Mouse (Mus musculus): ENCODE measurements around the gene Tnks2.

Gene Tnks2

GRCm38 (mm10) chr19:36897778-36898177 is 63.7 kb downstream of the Tnks2 start:
- DNase-seq, result peak; percentile 40

- no peak for DNase-seq
Measured at GRCm38 (mm10) chr19:36903377-36903776, 69.3 kb downstream of the Tnks2 start.

- DNase-seq, result no peak
Measured at GRCm38 (mm10) chr19:36904211-36905007, 70.4 kb downstream of the Tnks2 start.

- no peak for DNase-seq
Measured at GRCm38 (mm10) chr19:36909150-36909549, 75.1 kb downstream of the Tnks2 start.

GRCm38 (mm10) chr19:36909676-36910292 is 75.8 kb downstream of the Tnks2 start:
- peak; percentile 74 for DNase-seq

- no peak for DNase-seq
Measured at GRCm38 (mm10) chr19:36910424-36911045, 76.5 kb downstream of the Tnks2 start.

- no peak for DNase-seq
Measured at GRCm38 (mm10) chr19:36913064-36913463, 79.0 kb downstream of the Tnks2 start.

GRCm38 (mm10) chr19:36916206-36916605 is 82.2 kb downstream of the Tnks2 start:
- DNase-seq, result no peak

GRCm38 (mm10) chr19:36916876-36917389 is 82.9 kb downstream of the Tnks2 start:
- DNase-seq, result no peak

- DNase-seq, result peak; percentile 81
Measured at GRCm38 (mm10) chr19:36918441-36919301, 84.6 kb downstream of the Tnks2 start.

- DNase-seq, result peak; percentile 24
Measured at GRCm38 (mm10) chr19:36919466-36919865, 85.4 kb downstream of the Tnks2 start, which contains the start of gene Fgfbp3. Gene Fgfbp3 (minus strand): TSS chr19:36919615.

- DNase-seq, result no peak
Measured at GRCm38 (mm10) chr19:36922015-36922414, 88.0 kb downstream of the Tnks2 start.

- DNase-seq, result no peak
Measured at GRCm38 (mm10) chr19:36922936-36923335, 88.9 kb downstream of the Tnks2 start.

GRCm38 (mm10) chr19:36925671-36926552 is 91.9 kb downstream of the Tnks2 start, which contains the start of gene Btaf1:
Gene Btaf1 (plus strand): TSS chr19:36926079.
- DNase-seq, result peak; percentile 91

- peak; percentile 28 for DNase-seq
Measured at GRCm38 (mm10) chr19:36926553-36927236, 92.7 kb downstream of the Tnks2 start.

- no peak for DNase-seq
Measured at GRCm38 (mm10) chr19:36927800-36928361, 93.8 kb downstream of the Tnks2 start.

GRCm38 (mm10) chr19:36929816-36930215 is 95.8 kb downstream of the Tnks2 start:
- DNase-seq, result no peak

GRCm38 (mm10) chr19:36932097-36932496 is 98.1 kb downstream of the Tnks2 start:
- no peak for DNase-seq

GRCm38 (mm10) chr19:36932613-36933012 is 98.6 kb downstream of the Tnks2 start:
- peak; percentile 50 for DNase-seq

- no peak for DNase-seq
Measured at GRCm38 (mm10) chr19:36936285-36936684, 102.3 kb downstream of the Tnks2 start.
